Mouse (Mus musculus): Measurements from ENCODE around the gene Hsp90b1. TPM values are rescaled to one million over a fixed set of nuclear protein-coding genes. Genes with fewer than 3 reads are reported as not detected.
A peak's percentile ranks its signal among the peaks of the same experiment; 100 is the strongest.

Hsp90b1 gene
- polyA plus RNA-seq, 1 experiment from 2014 or later = 589 TPM

DNA sequence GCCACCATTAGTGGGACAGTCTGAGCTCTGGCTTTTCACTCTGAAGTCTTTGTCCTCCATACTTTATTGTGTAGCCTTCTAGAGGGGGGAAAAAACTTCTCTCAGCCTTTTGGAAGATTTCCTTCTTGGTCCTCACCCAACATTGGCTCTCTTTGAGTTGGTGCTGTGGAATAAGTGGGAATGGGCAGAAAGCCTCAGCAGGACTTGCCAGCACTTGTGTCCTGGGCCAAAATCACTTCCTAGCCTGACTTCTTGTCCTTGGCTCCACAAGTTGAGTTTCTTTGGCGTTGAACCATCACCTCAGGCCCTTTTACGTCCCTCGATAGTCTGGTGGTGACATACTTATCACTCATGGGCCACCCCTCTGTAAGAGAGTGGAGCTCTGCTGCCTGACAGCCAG is 22.9 kb upstream of the Hsp90b1 start:
- H3K9me3 ChIP-seq (replicated peaks; ENCODE audit: low read length) = no peaks in the 10 kb centered on the region
- 85% methylated on average over 3 of the region's 3 CpGs for WGBS
- no peaks in the 10 kb centered on the region for H3K36me3 ChIP-seq (ENCODE audit: insufficient read depth, low read length)
- TF ChIP-seq CTCF (IDR thresholded peaks at IDR 0.05; ENCODE audit: low read depth) = no peak
- H3K4me2 ChIP-seq (ENCODE audit: low read length) = no peak overlapping the region; the same call in 1 of the 2 replicates
- no peak overlapping the region for H3K27ac ChIP-seq
- H3K4me1 ChIP-seq (replicated peaks; ENCODE audit: insufficient read depth, low read length) = peaks cover 8% of the 10 kb centered on the region; the same call in 1 of the 2 replicates
- no peak overlapping the region for H3K4me3 ChIP-seq (replicated peaks; ENCODE audit: low read depth, low read length)
- ATAC-seq (replicated peaks; ENCODE audit: low FRiP score, low read depth) = no peak
- H3K27me3 ChIP-seq (ENCODE audit: insufficient read depth, low read length) = no peaks in the 10 kb centered on the region
- DNase-seq (ENCODE audit: low spot score) = no peak
- H3K9ac ChIP-seq (ENCODE audit: low read depth, low read length) = no peak overlapping the region

DNA sequence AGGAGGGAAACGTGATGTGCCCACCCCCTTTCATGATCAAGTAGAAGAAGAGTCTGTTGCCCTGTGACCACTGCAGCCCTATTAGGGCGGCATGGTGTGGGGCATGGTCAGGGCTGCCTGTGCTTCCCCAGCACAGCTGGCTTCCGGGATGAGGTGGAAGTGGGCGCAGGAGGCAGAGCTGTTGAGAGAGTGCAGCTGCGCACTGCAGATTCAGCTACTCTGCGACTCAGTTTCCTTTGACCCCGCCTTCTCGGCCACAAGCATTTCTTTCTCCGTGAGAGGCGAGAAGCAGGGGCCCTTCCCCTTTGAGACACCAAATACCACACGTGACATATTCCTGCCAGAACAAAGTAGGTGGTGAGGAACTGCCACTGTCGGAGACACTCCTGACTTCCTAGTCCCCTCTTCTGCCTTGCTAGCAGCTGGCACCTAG is 22.3 kb upstream of the Hsp90b1 start:
- peak; percentile 72; the same call in 1 of the 2 replicates for ATAC-seq (replicated peaks; ENCODE audit: low FRiP score, low read depth)
- Histone ChIP-seq H3K27ac (no peak overlapping the region), H3K4me2 (ENCODE audit: low read length) (peak overlapping the region; percentile 64), H3K4me1 (replicated peaks; ENCODE audit: insufficient read depth, low read length) (peaks cover 8% of the 10 kb centered on the region; the same call in 1 of the 2 replicates), H3K9ac (ENCODE audit: low read depth, low read length) (peak overlapping the region; percentile 42; the same call in 1 of the 2 replicates), H3K9me3 (replicated peaks; ENCODE audit: low read length) (no peaks in the 10 kb centered on the region), H3K36me3 (ENCODE audit: insufficient read depth, low read length) (no peaks in the 10 kb centered on the region), H3K4me3 (replicated peaks; ENCODE audit: low read depth, low read length) (peak overlapping the region; percentile 15; the same call in 1 of the 2 replicates), H3K27me3 (ENCODE audit: insufficient read depth, low read length) (no peaks in the 10 kb centered on the region)
- WGBS = 3% methylated on average over 12 of the region's 12 CpGs
- TF ChIP-seq CTCF (IDR thresholded peaks at IDR 0.05; ENCODE audit: low read depth) = no peak
- DNase-seq (ENCODE audit: low spot score) = peak; percentile 75

- Histone ChIP-seq H3K27ac (no peak overlapping the region), H3K4me1 (replicated peaks; ENCODE audit: insufficient read depth, low read length) (no peaks in the 10 kb centered on the region), H3K36me3 (ENCODE audit: insufficient read depth, low read length) (no peaks in the 10 kb centered on the region), H3K9ac (ENCODE audit: low read depth, low read length) (no peak overlapping the region), H3K4me3 (replicated peaks; ENCODE audit: low read depth, low read length) (no peak overlapping the region), H3K9me3 (replicated peaks; ENCODE audit: low read length) (no peaks in the 10 kb centered on the region), H3K4me2 (ENCODE audit: low read length) (no peak overlapping the region), H3K27me3 (ENCODE audit: insufficient read depth, low read length) (no peaks in the 10 kb centered on the region)
- TF ChIP-seq CTCF (IDR thresholded peaks at IDR 0.05; ENCODE audit: low read depth) = no peak
- WGBS = 70% methylated on average over 3 of the region's 3 CpGs
- no peak for ATAC-seq (replicated peaks; ENCODE audit: low FRiP score, low read depth)
- no peak for DNase-seq (ENCODE audit: low spot score)
These were observed 6.8 kb upstream of the Hsp90b1 start for GRCm38 (mm10) chr10:86712156-86712555.

DNA sequence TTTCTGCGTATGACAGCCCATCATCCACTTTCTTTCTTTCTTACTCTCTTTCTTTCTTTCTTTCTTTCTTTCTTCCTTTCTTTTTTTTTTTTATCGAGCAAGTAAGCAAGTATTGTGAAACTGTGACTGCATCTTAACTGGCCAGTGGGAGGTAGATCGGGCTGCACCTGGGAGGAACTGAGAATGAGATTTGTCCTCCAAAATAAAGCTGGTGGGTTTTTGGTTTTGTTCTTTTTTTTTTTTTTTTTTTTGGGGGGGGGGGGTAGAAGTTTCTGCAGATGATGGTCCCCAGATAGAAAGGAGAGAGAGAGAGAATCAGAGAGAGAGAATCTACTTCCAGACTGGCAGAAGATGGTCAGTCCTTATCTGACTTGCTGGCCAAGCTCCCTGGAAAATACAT is 1.8 kb upstream of the Hsp90b1 start:
- H3K36me3 ChIP-seq (ENCODE audit: insufficient read depth, low read length) = peaks cover 5% of the 10 kb centered on the region; the same call in 1 of the 2 replicates
- no peaks in the 10 kb centered on the region for H3K27me3 ChIP-seq (ENCODE audit: insufficient read depth, low read length)
- no peak for ATAC-seq (replicated peaks; ENCODE audit: low FRiP score, low read depth)
- WGBS = 94% methylated on average over 3 of the region's 3 CpGs
- peaks cover 25% of the 10 kb centered on the region for H3K4me1 ChIP-seq (replicated peaks; ENCODE audit: insufficient read depth, low read length)
- no peak for DNase-seq (ENCODE audit: low spot score)
- H3K9ac ChIP-seq (ENCODE audit: low read depth, low read length) = no peak overlapping the region
- no peak overlapping the region for H3K27ac ChIP-seq
- H3K4me3 ChIP-seq (replicated peaks; ENCODE audit: low read depth, low read length) = no peak overlapping the region
- no peak for TF ChIP-seq CTCF (IDR thresholded peaks at IDR 0.05; ENCODE audit: low read depth)
- H3K9me3 ChIP-seq (replicated peaks; ENCODE audit: low read length) = no peaks in the 10 kb centered on the region
- H3K4me2 ChIP-seq (ENCODE audit: low read length) = peak overlapping the region; percentile 77; the same call in 1 of the 2 replicates

DNA sequence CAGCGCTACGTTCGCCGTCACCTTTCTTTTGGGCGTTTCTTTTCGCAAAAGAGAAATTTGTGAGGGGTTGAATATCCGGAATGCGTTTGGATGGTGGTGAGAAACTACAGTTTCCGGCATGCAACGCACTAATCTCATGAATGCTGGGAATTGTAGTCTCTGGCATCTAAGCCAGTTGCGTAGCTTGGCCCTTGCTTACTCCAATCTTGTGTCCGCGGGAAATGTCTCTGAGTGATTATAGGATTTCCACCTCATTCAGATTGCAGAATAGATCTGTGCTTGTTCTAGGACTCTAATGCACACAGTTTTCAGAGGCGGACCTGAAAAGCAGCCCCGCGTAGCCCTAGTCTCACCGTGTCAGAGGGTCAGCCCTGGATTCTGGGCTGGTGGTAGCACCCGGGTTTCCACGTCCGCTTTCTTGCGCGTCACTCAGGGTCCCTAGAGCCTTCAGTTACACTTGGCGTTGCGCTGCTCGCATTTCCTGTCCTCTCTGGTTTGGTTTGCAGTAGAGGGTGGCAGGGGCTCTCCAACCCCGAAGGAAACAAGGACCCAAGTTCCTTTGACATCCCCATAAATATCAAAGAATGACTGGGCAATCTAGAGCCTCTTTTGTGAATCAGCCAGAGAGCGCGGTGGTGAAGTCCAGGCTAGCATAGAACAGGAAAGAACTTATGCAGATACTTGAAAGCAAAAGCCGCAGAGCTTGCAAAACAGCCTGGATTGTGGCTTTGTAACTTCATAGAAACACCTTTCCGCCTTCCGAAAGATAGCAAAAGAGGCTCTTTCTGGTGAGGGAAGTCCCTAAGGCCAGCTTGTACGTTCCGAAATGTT is 828 bp upstream of the Hsp90b1 start:
- peak overlapping the region; percentile 92 for H3K27ac ChIP-seq
- no peak for TF ChIP-seq CTCF (IDR thresholded peaks at IDR 0.05; ENCODE audit: low read depth)
- peaks cover 14% of the 10 kb centered on the region for H3K36me3 ChIP-seq (ENCODE audit: insufficient read depth, low read length)
- peaks cover 25% of the 10 kb centered on the region for H3K4me1 ChIP-seq (replicated peaks; ENCODE audit: insufficient read depth, low read length)
- peak; percentile 84 for ATAC-seq (replicated peaks; ENCODE audit: low FRiP score, low read depth)
- peak overlapping the region; percentile 77 for H3K4me2 ChIP-seq (ENCODE audit: low read length)
- H3K9ac ChIP-seq (ENCODE audit: low read depth, low read length) = peak overlapping the region; percentile 57
- WGBS = 2% methylated on average over 33 of the region's 33 CpGs
- H3K9me3 ChIP-seq (replicated peaks; ENCODE audit: low read length) = no peaks in the 10 kb centered on the region
- no peaks in the 10 kb centered on the region for H3K27me3 ChIP-seq (ENCODE audit: insufficient read depth, low read length)
- peak overlapping the region; percentile 70 for H3K4me3 ChIP-seq (replicated peaks; ENCODE audit: low read depth, low read length)
- peak; percentile 97 for DNase-seq (ENCODE audit: low spot score)

DNA sequence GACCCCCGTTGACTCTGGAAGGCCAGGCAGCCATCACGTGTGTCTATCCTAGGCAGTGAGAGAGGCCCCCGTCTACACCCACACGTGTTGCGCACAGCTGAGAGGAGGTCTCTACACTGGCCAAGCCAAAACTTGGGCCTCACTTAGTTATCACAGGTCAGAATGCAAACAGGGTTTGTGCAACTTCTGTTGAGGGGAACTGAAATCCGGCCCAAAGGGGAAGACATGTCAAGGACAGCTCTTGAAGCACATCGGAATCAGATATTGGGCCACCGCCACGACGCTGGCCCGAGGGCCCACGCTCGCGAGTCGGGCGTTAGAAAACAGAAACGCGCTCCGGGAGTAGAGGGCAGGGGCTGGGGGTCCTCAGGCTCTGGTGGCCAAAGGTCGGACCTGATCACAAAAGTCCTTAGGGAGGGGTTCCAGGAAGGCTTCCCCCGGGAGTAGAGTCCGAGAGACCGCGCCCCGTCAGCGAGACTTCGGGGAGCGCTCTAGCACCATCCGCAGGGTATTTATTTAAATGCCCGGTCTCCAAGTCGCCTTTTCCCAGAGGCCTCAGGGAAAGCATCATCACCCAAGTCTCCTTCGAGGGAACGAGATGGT is 619 bp downstream of the Hsp90b1 start:
- Histone ChIP-seq H3K36me3 (ENCODE audit: insufficient read depth, low read length) (peaks cover 22% of the 10 kb centered on the region), H3K27me3 (ENCODE audit: insufficient read depth, low read length) (no peaks in the 10 kb centered on the region), H3K4me1 (replicated peaks; ENCODE audit: insufficient read depth, low read length) (peaks cover 25% of the 10 kb centered on the region), H3K9me3 (replicated peaks; ENCODE audit: low read length) (no peaks in the 10 kb centered on the region), H3K4me2 (ENCODE audit: low read length) (peak overlapping the region; percentile 77), H3K9ac (ENCODE audit: low read depth, low read length) (peak overlapping the region; percentile 84), H3K27ac (peak overlapping the region; percentile 83), H3K4me3 (replicated peaks; ENCODE audit: low read depth, low read length) (peak overlapping the region; percentile 70)
- TF ChIP-seq CTCF (IDR thresholded peaks at IDR 0.05; ENCODE audit: low read depth) = no peak
- peak; percentile 60 for DNase-seq (ENCODE audit: low spot score)
- WGBS = under 1% methylated on average over 33 of the region's 33 CpGs
- 0 out of 2 replicates have a peak, but pooled peaks have one; percentile 0 for ATAC-seq (replicated peaks; ENCODE audit: low FRiP score, low read depth)

Measured in kidney, postnatal 0 days (tissue).